Mouse (Mus musculus) neural tube, embryonic 14.5 days (tissue): ENCODE results near the gene Clcc1. TPM values are rescaled to one million over a fixed set of nuclear protein-coding genes. Genes with fewer than 3 reads are reported as not detected.

Experiments
- ATAC-seq: fragments of 200-750 bp; cut with Nextera tagmentation; 2 replicates; pipeline ENCODE4 v1.8.0; 2017; ENCODE audit warnings: low read depth, mild to moderate bottlenecking, moderate TSS enrichment, moderate library complexity
- H3K27ac ChIP-seq: fragments of 300-500 bp; sonication (generic); 2 replicates; pipeline ENCODE4 v1.5.1; 2014; ENCODE audit warnings: low read depth, mild to moderate bottlenecking, control low read depth, low read length, moderate library complexity, mixed read lengths
- H3K27me3 ChIP-seq: fragments of 300-500 bp; sonication (generic); 2 replicates; pipeline ENCODE4 v1.6.1; 2014; ENCODE audit warnings: low read length; ENCODE audit not compliant: control insufficient read depth, insufficient read depth
- H3K36me3 ChIP-seq: fragments of 300-500 bp; sonication (generic); 2 replicates; pipeline ENCODE4 v1.6.1; 2014; ENCODE audit warnings: low read length, mixed read lengths; ENCODE audit not compliant: control insufficient read depth, insufficient read depth
- H3K4me1 ChIP-seq: fragments of 300-500 bp; sonication (generic); 2 replicates; pipeline ENCODE4 v1.6.1; 2014; ENCODE audit warnings: low read length; ENCODE audit not compliant: control insufficient read depth, insufficient read depth
- H3K4me2 ChIP-seq: fragments of 300-500 bp; sonication (generic); 2 replicates; pipeline ENCODE4 v1.6.1; 2014; ENCODE audit warnings: mild to moderate bottlenecking, low read depth, low read length, control low read depth
- H3K4me3 ChIP-seq: fragments of 300-500 bp; sonication (generic); 2 replicates; pipeline ENCODE4 v1.5.1; 2014; ENCODE audit warnings: low read depth, low read length, control low read depth, mixed read lengths
- H3K9ac ChIP-seq: fragments of 300-500 bp; sonication (generic); replicated peaks from 2 replicates; pipeline ENCODE4 v1.6.1; 2014; ENCODE audit warnings: low read depth, mild to moderate bottlenecking, control low read depth, low read length, mixed read lengths
- H3K9me3 ChIP-seq: fragments of 300-500 bp; sonication (generic); 2 replicates; pipeline ENCODE4 v1.6.1; 2016; ENCODE audit warnings: low read length; ENCODE audit not compliant: control insufficient read depth
- WGBS: fragments of 180-500 bp; shearing (Covaris S2); extraction: QIAGEN DNeasy Blood & Tissue Kit; methylation state at CpG from one replicate; pipeline ENCODE4 v1.1.7; 2014; 5-methylcytosine and 5-hydroxymethylcytosine counted together
- polyA plus RNA-seq: library from polyadenylated mRNA; unstranded; fragments of >200 nt; fragmentation: Nextera tagmentation; extraction: Ambion mirVana; gene quantifications from 2 replicates; pipeline ENCODE4 v1.2.1, GENCODE M21; 2014

Gene Clcc1
- polyA plus RNA-seq, 1 experiment from 2014 or later = 29.6 TPM

- Histone ChIP-seq H3K27ac (no peak overlapping the region), H3K36me3 (no peaks in the 10 kb centered on the region), H3K4me2 (no peak overlapping the region), H3K9me3 (no peaks in the 10 kb centered on the region), H3K4me3 (no peak overlapping the region), H3K9ac (no peak overlapping the region), H3K27me3 (no peaks in the 10 kb centered on the region), H3K4me1 (no peaks in the 10 kb centered on the region)
- 95% methylated on average over 3 of the region's 3 CpGs for WGBS
- ATAC-seq = no peak
Measured at GRCm38 (mm10) chr3:108727776-108728175, 74.1 kb downstream of the Clcc1 start.

Other genes starting within 250 kb of the Clcc1 start
- 50.4 and 56.7 TPM in 2 replicates for gene Celsr2, start 238.4 kb upstream of the Clcc1 start, polyA plus RNA-seq
- 223 and 244 TPM in 2 replicates for gene Sars, start 208.7 kb upstream of the Clcc1 start, polyA plus RNA-seq
- 1.8 TPM in 1 of 2 replicates, not detected in the other for gene 1700013F07Rik, start 119.8 kb upstream of the Clcc1 start, polyA plus RNA-seq
- gene 5330417C22Rik, start 117.4 kb upstream of the Clcc1 start, polyA plus RNA-seq = 13.9 and 22.1 TPM in 2 replicates
- 47.1 and 57.8 TPM in 2 replicates for gene Tmem167b, start 91.4 kb upstream of the Clcc1 start, polyA plus RNA-seq
- gene Taf13, start 82.2 kb upstream of the Clcc1 start, polyA plus RNA-seq = 42.0 and 56.9 TPM in 2 replicates
- 113 and 114 TPM in 2 replicates for gene Wdr47, start 62.6 kb upstream of the Clcc1 start, polyA plus RNA-seq
- 15.6 and 22.9 TPM in 2 replicates for gene Gpsm2, start 68.4 kb downstream of the Clcc1 start, polyA plus RNA-seq
- gene Aknad1, start 85.7 kb downstream of the Clcc1 start, polyA plus RNA-seq = 0.12 TPM in 1 of 2 replicates, not detected in the other
- gene Stxbp3, start 186.6 kb downstream of the Clcc1 start, polyA plus RNA-seq = 11.5 and 16.0 TPM in 2 replicates
- 0.07 TPM in 1 of 2 replicates, not detected in the other for gene Fndc7, start 236.1 kb downstream of the Clcc1 start, polyA plus RNA-seq